Mouse (Mus musculus): ENCODE results near the gene Gm20903.
"Not testable (repeated sequence)": the region's sequence is repeated elsewhere in the genome, so short reads cannot be mapped to it uniquely, and the experiment has no call there.

- TF ChIP-seq EP300, CTCF (IDR thresholded peaks at IDR 0.05): not testable (repeated sequence)
Observed at GRCm38 (mm10) chrY:73669015-73669414, at the start of gene Gm20903.
